Mouse (Mus musculus): ENCODE results near the gene Cracr2a.

- TF ChIP-seq POLR2A (IDR thresholded peaks at IDR 0.05; ENCODE audit: low read depth, low read length): no peak
- no peak for TF ChIP-seq CTCF (IDR thresholded peaks at IDR 0.05; ENCODE audit: extremely low read depth, insufficient read depth, insufficient read length, insufficient replicate concordance)
These were observed 21.9 kb upstream of the Cracr2a start for GRCm38 (mm10) chr6:127539226-127539625.
